Mouse (Mus musculus) hindbrain, postnatal 0 days (tissue): ENCODE data around the gene Serp2. TPM values are rescaled to one million over a fixed set of nuclear protein-coding genes. Genes with fewer than 3 reads are reported as not detected.

Experiments used
- ATAC-seq: fragments of 200-750 bp; cut with Nextera tagmentation; 2 replicates; pipeline ENCODE4 v1.8.0; 2017; ENCODE audit warnings: mild to moderate bottlenecking, moderate TSS enrichment, moderate library complexity
- DNase-seq: peaks from one replicate; pipeline ENCODE4 v3.0.0-alpha.2; 2015; ENCODE audit warnings: low spot score
- H3K27ac ChIP-seq: fragments of 300-500 bp; sonication (generic); 2 replicates; pipeline ENCODE4 v1.5.1; 2014; ENCODE audit warnings: mild to moderate bottlenecking
- H3K27me3 ChIP-seq: fragments of 300-500 bp; sonication (generic); 2 replicates; pipeline ENCODE4 v1.6.1; 2014; ENCODE audit warnings: low read length, mixed read lengths; ENCODE audit not compliant: insufficient read depth
- H3K36me3 ChIP-seq: fragments of 300-500 bp; sonication (generic); 2 replicates; pipeline ENCODE4 v1.6.1; 2014; ENCODE audit warnings: low read length, mixed read lengths; ENCODE audit not compliant: insufficient read depth
- H3K4me1 ChIP-seq: fragments of 300-500 bp; sonication (generic); 2 replicates; pipeline ENCODE4 v1.6.1; 2014; ENCODE audit warnings: antibody characterized with exemption, low read length, mixed read lengths; ENCODE audit not compliant: insufficient read depth
- H3K4me2 ChIP-seq: fragments of 300-500 bp; sonication (generic); 2 replicates; pipeline ENCODE4 v1.6.1; 2014; ENCODE audit warnings: low read depth, mild to moderate bottlenecking, low read length, moderate library complexity, mixed read lengths
- H3K4me3 ChIP-seq: fragments of 300-500 bp; sonication (generic); 2 replicates; pipeline ENCODE4 v1.5.1; 2014; ENCODE audit warnings: low read length
- H3K9ac ChIP-seq: fragments of 300-500 bp; sonication (generic); replicated peaks from 2 replicates; pipeline ENCODE4 v1.6.1; 2014; ENCODE audit warnings: mild to moderate bottlenecking, low read length, moderate library complexity, mixed read lengths
- H3K9me3 ChIP-seq: fragments of 300-500 bp; sonication (generic); 2 replicates; pipeline ENCODE4 v1.6.1; 2016; ENCODE audit warnings: low read length, mixed read lengths
- CTCF ChIP-seq: IDR thresholded peaks from 2 replicates; pipeline ENCODE4 v1.5.1; 2016; ENCODE audit warnings: antibody characterized with exemption, control low read depth, low read depth
- WGBS: fragments of 180-500 bp; shearing (Covaris S2); extraction: QIAGEN DNeasy Blood & Tissue Kit; methylation state at CpG from one replicate; pipeline ENCODE4 v1.1.7; 2014; 5-methylcytosine and 5-hydroxymethylcytosine counted together
- polyA plus RNA-seq: library from polyadenylated mRNA; unstranded; fragments of >200 nt; fragmentation: Nextera tagmentation; extraction: Ambion mirVana; gene quantifications from 2 replicates; pipeline ENCODE4 v1.2.1, GENCODE M21; 2015
- total RNA-seq: library from RNA; depleted of rRNA; stranded (reverse); fragments of >200 nt; gene quantifications from 2 replicates; pipeline ENCODE4 v1.2.3, GENCODE M21; 2014

Serp2 gene
- total and polyA plus RNA-seq, 2 experiments from 2014 or later, result 187 to 243 TPM

DNA sequence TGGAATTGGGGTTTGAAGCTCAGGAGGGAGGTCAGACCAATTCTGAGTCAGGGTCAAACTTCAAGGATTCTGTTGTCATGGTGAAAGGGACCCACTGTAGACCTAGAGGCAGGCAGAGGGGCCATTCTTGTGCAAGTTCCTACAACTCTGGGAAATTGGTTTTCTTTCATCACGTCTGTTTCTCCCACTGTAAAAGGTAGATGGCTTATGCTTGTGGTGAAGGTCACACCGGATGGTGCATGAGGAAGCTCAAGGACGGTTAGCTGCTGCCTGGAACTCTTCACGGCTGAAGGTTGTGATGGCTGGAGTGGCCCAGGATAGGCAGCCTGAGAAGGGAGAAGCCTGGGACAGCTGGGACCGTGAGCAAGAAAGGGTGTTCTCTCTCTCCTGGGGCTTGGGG is 38.5 kb downstream of the Serp2 start:
- WGBS, result 90% methylated on average over 5 of the region's 5 CpGs
- no peak for ATAC-seq
- H3K4me2 ChIP-seq, result no peak overlapping the region
- H3K9me3 ChIP-seq, result no peaks in the 10 kb centered on the region
- no peak overlapping the region for H3K9ac ChIP-seq
- no peak for DNase-seq
- no peaks in the 10 kb centered on the region for H3K27me3 ChIP-seq
- peaks cover 8% of the 10 kb centered on the region for H3K4me1 ChIP-seq
- no peaks in the 10 kb centered on the region for H3K36me3 ChIP-seq
- H3K27ac ChIP-seq, result no peak overlapping the region
- no peak overlapping the region for H3K4me3 ChIP-seq
- no peak for TF ChIP-seq CTCF

DNA sequence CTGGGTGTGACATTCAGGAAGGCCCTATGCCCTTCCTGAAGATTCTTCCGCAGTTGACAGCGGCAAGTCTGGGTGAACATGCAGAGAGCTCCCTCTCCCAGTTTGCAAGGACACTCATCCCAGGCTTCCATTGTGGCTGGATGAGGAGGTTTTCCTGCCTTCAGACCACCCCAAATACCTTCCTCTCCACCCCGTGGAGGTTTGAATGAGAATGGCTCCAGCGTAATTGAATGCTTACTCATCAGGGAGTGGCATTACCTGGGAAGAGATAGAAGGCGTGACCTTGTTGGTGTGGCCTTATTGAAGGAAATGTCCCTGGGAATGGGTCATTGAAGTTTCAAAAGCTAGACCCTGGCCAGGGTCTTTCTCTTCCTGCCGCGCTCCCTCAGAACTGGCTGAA is 41.1 kb downstream of the Serp2 start:
- Histone ChIP-seq H3K4me2 (no peak overlapping the region), H3K27ac (no peak overlapping the region), H3K27me3 (no peaks in the 10 kb centered on the region), H3K4me3 (no peak overlapping the region), H3K9ac (no peak overlapping the region), H3K9me3 (no peaks in the 10 kb centered on the region), H3K36me3 (no peaks in the 10 kb centered on the region), H3K4me1 (peaks cover 13% of the 10 kb centered on the region)
- DNase-seq (no peak), ATAC-seq (no peak)
- no peak for TF ChIP-seq CTCF
- 69% methylated on average over 7 of the region's 7 CpGs for WGBS

- DNase-seq, result peak; percentile 59
- ATAC-seq, result peak; percentile 48; the same call in 1 of the 2 replicates
- TF ChIP-seq CTCF, result no peak
- H3K36me3 ChIP-seq, result 0 out of 2 replicates have a peak, but pooled peaks cover 3% of the 10 kb centered on the region
- H3K4me1 ChIP-seq, result peaks cover 13% of the 10 kb centered on the region
- H3K9me3 ChIP-seq, result no peaks in the 10 kb centered on the region
- no peaks in the 10 kb centered on the region for H3K27me3 ChIP-seq
- H3K4me2 ChIP-seq, result peak overlapping the region; percentile 23
- no peak overlapping the region for H3K4me3 ChIP-seq
- H3K27ac ChIP-seq, result no peak overlapping the region
- 41% methylated on average over 6 of the region's 6 CpGs for WGBS
- H3K9ac ChIP-seq, result no peak overlapping the region
Observed at GRCm38 (mm10) chr14:76514050-76514585, 42.6 kb downstream of the Serp2 start.

GRCm38 (mm10) chr14:76513395-76514049 is 43.2 kb downstream of the Serp2 start:
- H3K36me3 ChIP-seq, result 0 out of 2 replicates have a peak, but pooled peaks cover 3% of the 10 kb centered on the region
- peak overlapping the region; percentile 54 for H3K27ac ChIP-seq
- DNase-seq (peak; percentile 72), ATAC-seq (peak; percentile 71)
- H3K27me3 ChIP-seq, result no peaks in the 10 kb centered on the region
- peak overlapping the region; percentile 23 for H3K4me2 ChIP-seq
- H3K9me3 ChIP-seq, result no peaks in the 10 kb centered on the region
- no peak overlapping the region for H3K4me3 ChIP-seq
- H3K4me1 ChIP-seq, result peaks cover 13% of the 10 kb centered on the region
- H3K9ac ChIP-seq, result 0 out of 2 replicates have a peak overlapping the region, but pooled peaks have one; percentile 5
- 24% methylated on average over 11 of the region's 11 CpGs for WGBS
- TF ChIP-seq CTCF, result no peak

DNA sequence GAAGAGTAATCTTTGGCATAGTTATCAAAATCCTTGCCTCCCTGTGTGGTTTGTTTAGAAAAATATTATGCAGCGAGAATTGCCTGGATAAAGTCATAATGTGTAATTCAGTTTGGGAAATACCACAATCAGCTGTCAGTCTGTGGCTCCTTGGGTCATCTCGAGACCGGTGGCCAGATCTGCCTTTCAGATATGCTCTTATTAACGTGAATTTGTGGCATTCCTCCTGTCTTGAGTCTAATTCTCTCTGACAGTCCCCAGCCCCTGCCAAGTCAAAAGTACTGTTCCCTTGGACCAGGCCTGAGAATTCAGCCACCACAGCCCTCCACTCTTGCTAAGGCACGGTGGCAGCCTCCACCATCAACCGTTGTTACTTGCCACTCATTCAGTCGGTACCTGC is 44.7 kb downstream of the Serp2 start:
- H3K9ac ChIP-seq, result no peak overlapping the region
- peaks cover 13% of the 10 kb centered on the region for H3K4me1 ChIP-seq
- H3K27me3 ChIP-seq, result no peaks in the 10 kb centered on the region
- TF ChIP-seq CTCF, result no peak
- DNase-seq (no peak), ATAC-seq (no peak)
- H3K27ac ChIP-seq, result no peak overlapping the region
- no peak overlapping the region for H3K4me2 ChIP-seq
- H3K9me3 ChIP-seq, result no peaks in the 10 kb centered on the region
- H3K36me3 ChIP-seq, result 0 out of 2 replicates have a peak, but pooled peaks cover 3% of the 10 kb centered on the region
- 71% methylated on average over 7 of the region's 7 CpGs for WGBS
- H3K4me3 ChIP-seq, result no peak overlapping the region

DNA sequence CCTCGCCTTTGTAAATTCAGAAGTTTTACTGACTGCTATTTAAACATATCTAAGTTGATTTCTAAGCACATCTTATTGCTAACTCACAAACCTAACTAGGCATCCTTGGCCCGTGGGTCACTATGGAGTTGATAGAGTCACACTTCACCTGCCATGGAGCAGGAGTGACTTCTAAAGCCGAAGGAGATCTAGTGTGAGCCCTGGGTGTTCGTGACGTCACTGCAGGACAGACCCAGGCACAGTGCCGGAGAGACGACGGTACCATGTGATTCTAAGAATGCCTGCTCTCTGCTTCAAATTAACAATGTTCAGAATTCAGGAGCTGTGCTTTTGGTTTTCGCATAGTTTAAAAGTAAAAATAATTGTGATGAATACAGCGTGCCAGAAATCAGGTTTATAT is 48.0 kb downstream of the Serp2 start:
- 72% methylated on average over 10 of the region's 10 CpGs for WGBS
- H3K27ac ChIP-seq, result no peak overlapping the region
- H3K9ac ChIP-seq, result no peak overlapping the region
- H3K9me3 ChIP-seq, result no peaks in the 10 kb centered on the region
- no peaks in the 10 kb centered on the region for H3K27me3 ChIP-seq
- no peak for DNase-seq
- TF ChIP-seq CTCF, result no peak
- ATAC-seq, result no peak
- H3K4me2 ChIP-seq, result no peak overlapping the region
- H3K36me3 ChIP-seq, result peaks cover 3% of the 10 kb centered on the region; the same call in 1 of the 2 replicates
- peaks cover 10% of the 10 kb centered on the region for H3K4me1 ChIP-seq
- H3K4me3 ChIP-seq, result no peak overlapping the region

- Histone ChIP-seq H3K9ac (no peak overlapping the region), H3K9me3 (no peaks in the 10 kb centered on the region), H3K36me3 (peaks cover 3% of the 10 kb centered on the region; the same call in 1 of the 2 replicates), H3K4me2 (peak overlapping the region; percentile 64), H3K27me3 (no peaks in the 10 kb centered on the region), H3K4me1 (peaks cover 2% of the 10 kb centered on the region), H3K4me3 (peak overlapping the region; percentile 74; the same call in 1 of the 2 replicates), H3K27ac (peak overlapping the region; percentile 100; the same call in 1 of the 2 replicates)
- 76% methylated on average over 9 of the region's 9 CpGs for WGBS
- ATAC-seq, result no peak
- DNase-seq, result no peak
- TF ChIP-seq CTCF, result no peak
Observed at GRCm38 (mm10) chr14:76507804-76508500, 48.7 kb downstream of the Serp2 start.
